Mouse (Mus musculus): Measurements from ENCODE around the gene Gbf1. TPM values are rescaled to one million over a fixed set of nuclear protein-coding genes. Genes with fewer than 3 reads are reported as not detected.
"Not testable (repeated sequence)": the region's sequence is repeated elsewhere in the genome, so short reads cannot be mapped to it uniquely, and the experiment has no call there.

The Gbf1 gene
- polyA plus RNA-seq, 1 experiment, result 457 TPM

DNA sequence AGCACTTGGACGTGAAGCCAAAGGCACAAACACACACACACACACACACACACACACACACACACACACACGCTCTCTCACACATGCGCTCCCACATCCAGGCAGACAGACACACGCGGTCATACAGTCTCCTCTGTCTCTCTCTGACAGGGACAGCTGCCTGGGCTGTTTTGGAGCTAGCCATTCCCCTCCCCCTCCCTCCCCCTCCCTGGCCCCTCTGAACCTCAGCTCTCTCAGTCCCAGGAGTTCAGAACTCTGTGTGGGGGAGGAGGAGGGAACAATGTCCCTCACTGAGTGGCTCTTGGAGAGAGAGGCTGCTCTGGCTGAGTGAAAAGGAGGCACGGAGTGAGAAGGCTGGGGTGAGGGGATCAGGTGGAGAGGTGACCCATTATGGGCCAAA lies 11.2 kb upstream of the Gbf1 start:
- H3K27me3 ChIP-seq (replicated peaks), result peaks cover 99% of the 10 kb centered on the region
- TF ChIP-seq GATA1 (IDR thresholded peaks at IDR 0.05; ENCODE audit: borderline replicate concordance, low read length), result no peak
- TF ChIP-seq FLI1 (IDR thresholded peaks at IDR 0.05; ENCODE audit: low read length), result no peak
- no peaks in the 10 kb centered on the region for H3K36me3 ChIP-seq (replicated peaks; ENCODE audit: low read length)
- peaks cover 26% of the 10 kb centered on the region for H3K4me1 ChIP-seq
- no peak overlapping the region for H3K4me3 ChIP-seq (replicated peaks)
- H3K9me3 ChIP-seq, result no peaks in the 10 kb centered on the region

DNA sequence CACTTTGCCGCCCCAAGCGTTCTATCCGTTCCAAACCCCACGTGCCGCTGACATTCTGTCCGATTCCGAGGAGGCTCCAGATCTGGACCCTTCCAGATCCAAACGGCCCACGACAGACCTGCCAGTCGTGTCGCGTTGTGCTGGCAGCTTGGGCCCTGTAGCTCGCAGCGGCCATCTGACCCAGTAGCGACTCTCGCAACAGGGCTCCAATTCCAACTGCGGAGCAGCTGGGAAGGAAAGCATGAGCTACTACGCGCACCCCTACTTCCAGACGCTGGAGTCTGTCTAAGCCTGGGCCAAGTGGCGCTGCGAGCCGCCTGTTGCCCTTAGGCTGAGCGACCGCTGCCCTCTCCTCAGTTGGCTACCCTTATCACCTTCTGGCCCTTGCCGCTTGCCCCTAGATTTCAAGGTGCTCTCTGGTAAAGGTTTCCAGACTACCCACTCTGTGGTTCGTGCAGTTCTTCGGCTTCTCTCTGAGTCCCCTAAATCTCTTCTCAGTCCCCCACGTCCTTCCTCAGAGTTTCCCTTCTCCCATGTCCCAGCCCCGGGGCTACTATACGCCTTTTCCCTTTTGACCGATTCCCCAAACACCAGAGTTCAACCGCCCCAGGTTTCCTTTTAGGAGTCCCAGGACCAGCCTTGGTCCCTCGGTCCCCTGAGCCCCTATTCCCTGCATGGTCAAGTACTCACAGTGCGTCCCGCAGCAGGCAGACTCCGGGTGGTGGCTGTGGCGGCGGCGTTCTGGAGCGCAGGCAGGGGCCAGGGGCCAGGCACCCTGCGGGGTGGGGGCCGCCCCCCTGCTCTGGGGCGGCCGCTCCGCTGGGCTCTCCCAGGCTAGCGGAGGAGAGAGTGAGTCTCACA lies 4.6 kb upstream of the Gbf1 start, which contains the start of gene Pitx3:
Gene Pitx3 (minus strand): TSS at position 816 of the 861 bp plus-strand sequence.
- no peaks in the 10 kb centered on the region for H3K36me3 ChIP-seq (replicated peaks; ENCODE audit: low read length)
- TF ChIP-seq GATA1 (IDR thresholded peaks at IDR 0.05; ENCODE audit: borderline replicate concordance, low read length), result no peak
- TF ChIP-seq FLI1 (IDR thresholded peaks at IDR 0.05; ENCODE audit: low read length), result no peak
- H3K4me1 ChIP-seq, result peaks cover 31% of the 10 kb centered on the region
- H3K27me3 ChIP-seq (replicated peaks), result peaks cover 82% of the 10 kb centered on the region
- peak within 1 kb of the TSS; percentile 92 for H3K4me3 ChIP-seq (replicated peaks)
- H3K9me3 ChIP-seq, result no peaks in the 10 kb centered on the region

DNA sequence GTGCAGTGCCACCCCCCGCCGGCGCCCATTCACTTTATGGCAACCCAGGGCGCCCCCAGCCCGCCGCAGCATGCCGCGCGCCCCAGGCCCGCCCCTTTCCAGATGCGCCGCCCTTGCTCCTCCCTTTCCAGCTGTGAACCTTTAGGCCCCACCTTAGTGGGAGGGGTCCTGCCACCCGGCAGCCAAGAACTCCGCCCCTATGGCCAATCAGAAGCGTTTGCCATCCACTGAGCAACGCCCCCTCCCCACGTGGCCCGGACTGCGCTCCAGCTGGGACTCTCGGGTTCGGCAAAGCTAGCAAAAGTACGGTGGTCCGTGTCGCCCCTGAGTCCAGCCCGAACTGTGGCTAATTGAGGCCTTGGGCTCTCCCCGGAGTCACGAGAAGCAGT lies 3.9 kb upstream of the Gbf1 start:
- Histone ChIP-seq H3K27me3 (replicated peaks) (peaks cover 76% of the 10 kb centered on the region), H3K4me1 (peaks cover 37% of the 10 kb centered on the region), H3K4me3 (replicated peaks) (peak overlapping the region; percentile 92), H3K36me3 (replicated peaks; ENCODE audit: low read length) (no peaks in the 10 kb centered on the region), H3K9me3 (no peaks in the 10 kb centered on the region)
- TF ChIP-seq FLI1 (IDR thresholded peaks at IDR 0.05; ENCODE audit: low read length) (no peak), GATA1 (IDR thresholded peaks at IDR 0.05; ENCODE audit: borderline replicate concordance, low read length) (no peak)

DNA sequence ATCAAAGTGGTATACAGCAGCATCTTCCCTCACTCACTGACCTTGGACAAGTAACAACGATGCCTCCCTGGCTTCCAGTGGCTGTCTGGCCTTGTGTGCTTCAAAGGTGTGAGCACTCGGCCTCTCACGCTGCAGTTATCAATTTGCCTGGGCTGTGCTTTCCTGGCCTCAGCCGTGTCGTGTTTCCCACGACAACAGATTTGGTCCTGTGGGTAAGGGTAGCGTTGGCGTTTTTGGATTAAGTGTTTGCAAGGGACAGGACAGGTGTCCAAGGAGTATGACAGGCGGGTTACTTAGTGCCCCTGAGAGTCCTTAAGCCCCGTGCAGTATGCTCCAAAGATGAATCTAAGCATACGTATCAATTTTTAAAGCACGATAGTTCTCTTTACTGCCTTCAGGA lies 3.2 kb upstream of the Gbf1 start:
- H3K36me3 ChIP-seq (replicated peaks; ENCODE audit: low read length), result no peaks in the 10 kb centered on the region
- H3K27me3 ChIP-seq (replicated peaks), result peaks cover 68% of the 10 kb centered on the region
- no peak for TF ChIP-seq GATA1 (IDR thresholded peaks at IDR 0.05; ENCODE audit: borderline replicate concordance, low read length)
- no peak for TF ChIP-seq FLI1 (IDR thresholded peaks at IDR 0.05; ENCODE audit: low read length)
- peaks cover 45% of the 10 kb centered on the region for H3K4me1 ChIP-seq
- H3K4me3 ChIP-seq (replicated peaks), result peak overlapping the region; percentile 92
- H3K9me3 ChIP-seq, result no peaks in the 10 kb centered on the region

DNA sequence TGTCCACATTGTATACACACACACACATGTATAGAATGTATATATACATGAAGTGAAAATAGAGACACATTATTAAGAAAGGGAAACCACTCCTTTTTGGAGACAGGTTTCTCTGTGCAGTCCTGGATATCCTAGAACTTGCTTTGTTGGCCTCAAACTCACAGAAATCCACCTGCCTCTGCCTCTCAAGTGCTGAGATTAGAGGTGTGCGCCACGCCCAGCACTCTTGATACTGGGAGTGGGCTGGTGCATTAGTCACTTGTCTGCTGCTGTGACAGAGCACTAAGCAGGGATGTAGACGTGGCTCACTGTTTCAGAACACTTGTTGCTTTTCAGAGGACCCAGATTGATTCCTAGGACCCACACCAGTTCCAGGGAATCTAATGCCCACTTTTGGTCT lies 13.6 kb downstream of the Gbf1 start:
- H3K27me3 ChIP-seq (replicated peaks), result no peaks in the 10 kb centered on the region
- H3K36me3 ChIP-seq (replicated peaks; ENCODE audit: low read length), result peaks cover 58% of the 10 kb centered on the region
- TF ChIP-seq GATA1 (IDR thresholded peaks at IDR 0.05; ENCODE audit: borderline replicate concordance, low read length) (no peak), FLI1 (IDR thresholded peaks at IDR 0.05; ENCODE audit: low read length) (no peak)
- H3K9me3 ChIP-seq, result no peaks in the 10 kb centered on the region
- H3K4me1 ChIP-seq, result peaks cover 9% of the 10 kb centered on the region
- H3K4me3 ChIP-seq (replicated peaks), result no peak overlapping the region

DNA sequence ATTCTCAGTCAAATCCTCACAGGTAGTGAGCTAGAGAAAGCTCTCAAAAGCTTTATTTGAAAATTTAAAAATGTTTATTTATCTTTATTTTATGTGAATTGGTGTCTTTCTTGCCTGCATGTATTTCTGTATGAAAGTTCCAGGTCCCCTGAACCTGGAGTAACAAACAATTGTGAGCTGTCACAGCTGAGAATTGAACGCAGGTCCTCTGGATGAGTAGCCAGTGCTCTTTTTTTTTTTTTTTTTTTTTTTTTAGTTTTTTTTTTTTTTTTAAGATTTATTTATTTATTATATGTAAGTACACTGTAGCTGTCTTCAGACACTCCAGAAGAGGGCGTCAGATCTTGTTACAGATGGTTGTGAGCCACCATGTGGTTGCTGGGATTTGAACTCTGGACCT lies 14.9 kb downstream of the Gbf1 start:
- not testable (repeated sequence) for H3K4me3 ChIP-seq (replicated peaks); H3K4me1 ChIP-seq; H3K27me3 ChIP-seq (replicated peaks); H3K9me3 ChIP-seq
- H3K36me3 ChIP-seq (replicated peaks; ENCODE audit: low read length), result peaks cover 69% of the 10 kb centered on the region

DNA sequence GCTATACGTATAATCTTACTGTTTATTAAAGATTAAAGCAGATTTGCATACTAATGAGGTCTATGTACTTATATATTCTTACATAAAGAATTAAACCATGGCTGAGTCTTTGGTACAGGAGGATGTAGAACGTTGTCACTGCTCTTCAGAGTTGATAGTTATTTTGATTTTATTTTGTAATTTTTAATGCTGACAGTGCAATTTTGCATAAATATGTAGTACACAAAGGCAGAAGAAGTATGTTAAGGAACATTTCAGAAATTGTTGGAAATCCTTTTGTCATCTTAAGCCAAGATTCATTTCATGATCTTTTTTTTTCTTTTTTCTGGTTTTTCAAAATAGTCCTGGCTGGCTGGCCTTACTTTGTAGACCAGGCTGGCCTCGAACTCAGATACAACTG lies 17.1 kb downstream of the Gbf1 start:
- no peaks in the 10 kb centered on the region for H3K27me3 ChIP-seq (replicated peaks)

DNA sequence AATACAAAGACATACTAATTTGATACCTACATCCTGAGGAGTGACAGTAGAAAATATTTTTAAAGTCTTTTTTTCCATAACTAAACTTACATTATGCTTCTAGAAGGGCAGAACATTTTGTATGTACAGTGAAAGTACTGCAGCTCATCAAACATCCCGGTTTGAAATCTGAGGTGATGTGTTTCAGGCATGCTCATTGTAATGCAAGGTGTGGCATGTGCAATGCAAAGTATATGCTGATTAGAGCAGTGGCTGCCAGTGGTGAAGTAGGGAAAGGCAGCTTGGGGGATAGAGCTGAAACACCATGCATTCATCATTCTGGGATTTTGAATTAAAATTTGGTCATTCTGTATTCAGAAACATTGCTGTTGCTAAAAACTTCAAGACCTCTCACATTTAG lies 17.6 kb downstream of the Gbf1 start:
- no peak overlapping the region for H3K4me3 ChIP-seq (replicated peaks)
- no peak for TF ChIP-seq GATA1 (IDR thresholded peaks at IDR 0.05; ENCODE audit: borderline replicate concordance, low read length)
- TF ChIP-seq FLI1 (IDR thresholded peaks at IDR 0.05; ENCODE audit: low read length), result no peak
- H3K27me3 ChIP-seq (replicated peaks), result no peaks in the 10 kb centered on the region
- H3K4me1 ChIP-seq, result peaks cover 9% of the 10 kb centered on the region
- H3K36me3 ChIP-seq (replicated peaks; ENCODE audit: low read length), result peaks cover 65% of the 10 kb centered on the region
- no peaks in the 10 kb centered on the region for H3K9me3 ChIP-seq

More for the DNA sequence above, 17.1 kb downstream of the Gbf1 start:
- H3K4me3 ChIP-seq (replicated peaks), result no peak overlapping the region
- peaks cover 68% of the 10 kb centered on the region for H3K36me3 ChIP-seq (replicated peaks; ENCODE audit: low read length)
- peaks cover 9% of the 10 kb centered on the region for H3K4me1 ChIP-seq
- no peaks in the 10 kb centered on the region for H3K9me3 ChIP-seq
- TF ChIP-seq FLI1 (IDR thresholded peaks at IDR 0.05; ENCODE audit: low read length) (no peak), GATA1 (IDR thresholded peaks at IDR 0.05; ENCODE audit: borderline replicate concordance, low read length) (no peak)

DNA sequence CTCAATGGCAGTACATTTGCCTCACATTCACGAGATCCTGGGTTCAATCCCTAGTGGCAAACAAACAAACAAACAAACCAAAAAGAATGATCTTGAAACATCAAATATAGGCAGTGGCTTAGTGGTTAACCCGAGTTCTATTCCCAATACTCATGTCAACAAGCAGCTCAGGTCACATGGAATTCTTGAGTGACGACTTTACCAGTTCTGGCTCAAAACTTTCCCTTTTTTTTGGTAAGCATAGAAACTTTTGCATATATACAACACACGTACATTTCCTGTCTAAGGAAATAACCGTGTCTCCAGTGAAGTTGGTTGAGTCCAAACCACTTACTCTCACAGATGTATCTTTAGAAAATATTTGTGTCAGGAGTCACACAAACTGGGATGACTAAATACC lies 20.2 kb downstream of the Gbf1 start:
- Histone ChIP-seq H3K36me3 (replicated peaks; ENCODE audit: low read length) (peaks cover 54% of the 10 kb centered on the region), H3K4me1 (no peaks in the 10 kb centered on the region; the same call in 1 of the 2 replicates), H3K27me3 (replicated peaks) (no peaks in the 10 kb centered on the region), H3K9me3 (no peaks in the 10 kb centered on the region), H3K4me3 (replicated peaks) (no peak overlapping the region)
- no peak for TF ChIP-seq FLI1 (IDR thresholded peaks at IDR 0.05; ENCODE audit: low read length)
- TF ChIP-seq GATA1 (IDR thresholded peaks at IDR 0.05; ENCODE audit: borderline replicate concordance, low read length), result no peak

DNA sequence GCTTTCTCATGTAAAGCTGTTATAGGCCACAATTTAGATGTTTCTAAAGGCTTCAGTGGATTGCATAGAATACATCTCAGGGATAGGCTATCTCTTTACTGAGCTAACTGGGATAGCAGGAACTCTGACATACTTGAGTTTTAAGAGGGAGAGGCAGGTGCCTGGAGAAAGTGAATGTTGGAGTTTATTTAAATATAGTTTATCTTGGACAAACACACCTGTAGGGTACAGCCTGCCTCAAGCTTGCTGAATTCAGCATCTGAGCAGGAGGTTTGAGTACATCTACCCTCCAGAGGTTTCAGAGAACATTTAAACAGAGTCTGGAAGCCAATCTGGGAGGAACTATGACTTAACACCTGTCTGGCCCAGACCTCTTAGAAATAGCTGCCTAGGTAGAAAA lies 22.9 kb downstream of the Gbf1 start:
- H3K36me3 ChIP-seq (replicated peaks; ENCODE audit: low read length), result peaks cover 51% of the 10 kb centered on the region
- TF ChIP-seq GATA1 (IDR thresholded peaks at IDR 0.05; ENCODE audit: borderline replicate concordance, low read length) (no peak), FLI1 (IDR thresholded peaks at IDR 0.05; ENCODE audit: low read length) (no peak)

More for the DNA sequence above, 22.9 kb downstream of the Gbf1 start:
- no peaks in the 10 kb centered on the region for H3K9me3 ChIP-seq
- H3K4me3 ChIP-seq (replicated peaks), result no peak overlapping the region
- no peaks in the 10 kb centered on the region for H3K27me3 ChIP-seq (replicated peaks)
- peaks cover 3% of the 10 kb centered on the region; the same call in 1 of the 2 replicates for H3K4me1 ChIP-seq

All from megakaryocyte, embryonic 14.5 days (primary cell).